Mouse (Mus musculus): Measurements from ENCODE around the gene Acrbp. TPM values are rescaled to one million over a fixed set of nuclear protein-coding genes. Genes with fewer than 3 reads are reported as not detected.

Gene Acrbp
- total RNA-seq, 2 experiments from 2014 or later = 0.99 to 2.7 TPM

- peak; percentile 56 to 73 for DNase-seq
Measured at GRCm38 (mm10) chr6:125099421-125099971, 50.0 kb downstream of the Acrbp start.

- DNase-seq = no peak
Measured at GRCm38 (mm10) chr6:125101444-125101843, 52.0 kb downstream of the Acrbp start.

GRCm38 (mm10) chr6:125104223-125104622 lies 54.7 kb downstream of the Acrbp start:
- DNase-seq = no peak

GRCm38 (mm10) chr6:125107705-125108104 lies 58.2 kb downstream of the Acrbp start:
- DNase-seq = no peak

GRCm38 (mm10) chr6:125109371-125109770 lies 59.9 kb downstream of the Acrbp start:
- DNase-seq = no peak

- DNase-seq = peak; percentile 29 to 54
Measured at GRCm38 (mm10) chr6:125110927-125111326, 61.4 kb downstream of the Acrbp start.

GRCm38 (mm10) chr6:125112553-125112952 lies 63.1 kb downstream of the Acrbp start:
- no peak for DNase-seq

Small RNA genes lying within 50 kb of the gene (microRNA-seq; reads per million reads assigned to microRNA genes)
- 0 to 0.81 reads per million in 2 experiments for gene Mir7045

Other genes starting within 250 kb of the Acrbp start
- 1 to 10 TPM; 2.7 to 3.0 TPM for gene Spsb2, start 241.0 kb upstream of the Acrbp start, total RNA-seq (2021)
- gene Tpi1, start 235.4 kb upstream of the Acrbp start, total RNA-seq (2021) = 1,000 to 10,000 TPM in 1 of 2 experiments, 100 to 1,000 TPM in 1; 897 to 1,017 TPM
- 10 to 100 TPM; 74.6 to 78.6 TPM for gene Usp5, start 220.2 kb upstream of the Acrbp start, total RNA-seq (2021)
- gene Cdca3, start 220.1 kb upstream of the Acrbp start, total RNA-seq (2021) = under 1 TPM; 0.54 to 0.55 TPM
- gene Gnb3, start 209.4 kb upstream of the Acrbp start, total RNA-seq (2021) = 10 to 100 TPM; 14.1 to 14.6 TPM
- gene P3h3, start 191.9 kb upstream of the Acrbp start, total RNA-seq (2021) = 1 to 10 TPM; 8.2 to 8.3 TPM
- under 1 TPM; 0.36 to 0.84 TPM for gene Gpr162, start 185.7 kb upstream of the Acrbp start, total RNA-seq (2021)
- 1 to 10 TPM in 1 of 2 experiments, under 1 TPM in 1; 0.50 to 3.7 TPM for gene Cd4, start 161.5 kb upstream of the Acrbp start, total RNA-seq (2021)
- under 1 TPM; 0.23 to 0.35 TPM for gene Lag3, start 138.0 kb upstream of the Acrbp start, total RNA-seq (2021)
- 100 to 1,000 TPM; 135 to 139 TPM for gene Ptms, start 129.6 kb upstream of the Acrbp start, total RNA-seq (2021)
- 100 to 1,000 TPM; 185 to 191 TPM for gene Mlf2, start 118.3 kb upstream of the Acrbp start, total RNA-seq (2021)
- gene Cops7a, start 84.2 kb upstream of the Acrbp start, total RNA-seq (2021) = 100 to 1,000 TPM in 1 of 2 experiments, 10 to 100 TPM in 1; 94.3 to 102 TPM
- under 1 TPM; 0.62 to 0.80 TPM for gene Pianp, start 53.0 kb upstream of the Acrbp start, total RNA-seq (2021)
- gene Zfp384, start 40.5 kb upstream of the Acrbp start, total RNA-seq (2021) = 10 to 100 TPM; 20.5 to 20.6 TPM
- gene Ing4, start 9.9 kb upstream of the Acrbp start, total RNA-seq (2021) = 10 to 100 TPM; 22.4 to 26.6 TPM
- under 1 TPM; 0.25 to 0.62 TPM for gene Lpar5, start 18.2 kb downstream of the Acrbp start, total RNA-seq (2021)
- gene Chd4, start 46.3 kb downstream of the Acrbp start, total RNA-seq (2021) = 100 to 1,000 TPM; 105 to 111 TPM
- gene Nop2, start 82.2 kb downstream of the Acrbp start, total RNA-seq (2021) = 10 to 100 TPM; 19.2 to 20.1 TPM
- gene Iffo1, start 95.6 kb downstream of the Acrbp start, total RNA-seq (2021) = 1 to 10 TPM; 5.0 to 5.9 TPM
- 1,000 to 10,000 TPM; 4,422 to 5,568 TPM for gene Gapdh, start 116.8 kb downstream of the Acrbp start, total RNA-seq (2021)
- gene Ncapd2, start 142.0 kb downstream of the Acrbp start, total RNA-seq (2021) = 10 to 100 TPM; 12.2 to 15.6 TPM
- 100 to 1,000 TPM; 316 to 366 TPM for gene Mrpl51, start 142.1 kb downstream of the Acrbp start, total RNA-seq (2021)
- gene Vamp1, start 165.9 kb downstream of the Acrbp start, total RNA-seq (2021) = 1 to 10 TPM; 5.0 to 7.8 TPM
- gene Tapbpl, start 182.2 kb downstream of the Acrbp start, total RNA-seq (2021) = 1 to 10 TPM; 5.7 to 6.1 TPM
- 1 to 10 TPM in 1 of 2 experiments, not detected in 1; 1.7 TPM for gene Cd27, start 187.3 kb downstream of the Acrbp start, total RNA-seq (2021)
- gene Tuba3a, start 236.4 kb downstream of the Acrbp start, total RNA-seq (2021) = not detected

All from heart, adult 18-20 months (tissue).